Mouse (Mus musculus): ENCODE measurements around the gene Car10.
"Not testable (repeated sequence)": the region's sequence is repeated elsewhere in the genome, so short reads cannot be mapped to it uniquely, and the experiment has no call there.

Gene Car10

GRCm38 (mm10) chr11:93401167-93401566 is 303.3 kb downstream of the Car10 start:
- DNase-seq: not testable (repeated sequence)

- no peak for DNase-seq
Observed at GRCm38 (mm10) chr11:93407981-93408380, 310.2 kb downstream of the Car10 start.

GRCm38 (mm10) chr11:93431482-93431881 is 333.7 kb downstream of the Car10 start:
- no peak for DNase-seq

GRCm38 (mm10) chr11:93434997-93435915 is 337.4 kb downstream of the Car10 start:
- DNase-seq: no peak

DNA sequence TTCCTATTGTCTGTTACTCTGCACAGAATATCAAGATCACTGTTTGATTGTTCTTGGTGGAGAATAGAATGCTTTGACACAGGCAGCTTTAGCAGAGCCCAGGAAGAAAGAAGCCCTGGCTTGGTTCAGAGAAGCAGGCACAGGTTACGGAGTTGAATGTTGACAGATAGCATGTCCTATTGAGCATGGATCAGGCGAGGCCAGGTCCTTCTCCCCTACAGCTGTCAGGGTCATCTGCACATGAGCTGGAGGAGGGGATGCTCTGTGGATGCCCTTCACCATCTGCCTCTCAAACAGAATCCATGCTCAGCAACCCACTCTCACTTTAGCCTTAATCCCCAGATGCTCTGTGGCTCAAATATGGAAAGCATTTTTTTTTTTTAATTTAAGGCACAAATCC is 339.1 kb downstream of the Car10 start:
- DNase-seq: no peak

DNA sequence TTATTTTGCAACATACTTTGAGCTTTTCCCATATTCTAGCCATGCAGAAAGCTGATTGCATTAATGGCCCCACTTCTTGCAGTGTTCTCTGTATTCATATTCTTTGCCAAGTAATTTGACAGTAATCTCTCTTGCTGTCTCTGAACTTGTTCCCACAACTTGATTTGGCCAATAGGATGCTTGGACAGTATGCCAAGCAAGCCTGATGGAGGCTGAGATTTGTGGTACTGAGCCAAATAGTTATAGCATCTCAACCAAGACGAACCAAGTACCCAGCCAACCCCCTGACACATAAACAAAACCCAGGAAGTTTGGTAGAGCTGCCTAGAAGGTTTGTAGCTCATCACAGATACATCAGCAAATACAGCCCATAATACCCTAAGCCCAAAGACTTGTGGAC is 342.6 kb downstream of the Car10 start:
- no peak for DNase-seq

GRCm38 (mm10) chr11:93443777-93444176 is 345.9 kb downstream of the Car10 start:
- DNase-seq: no peak

DNA sequence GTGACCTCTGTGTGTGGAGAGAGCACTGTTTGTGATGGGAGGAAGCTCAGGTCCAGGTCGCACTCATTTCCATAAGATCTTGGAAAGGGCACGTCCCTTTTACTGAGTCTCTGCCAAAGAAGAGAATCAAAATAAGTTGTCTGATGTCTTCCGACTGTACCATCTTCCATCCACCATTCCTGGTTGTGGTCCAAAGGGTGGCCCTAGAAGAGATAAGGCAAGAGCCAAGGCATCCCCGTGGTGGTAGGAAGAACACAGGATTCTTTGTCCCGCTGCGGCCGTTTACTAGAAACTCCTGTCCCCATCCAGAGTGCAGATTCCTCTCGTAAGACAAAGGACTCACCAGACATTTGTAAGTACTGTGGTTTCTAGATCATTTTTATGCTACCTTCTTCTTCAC is 346.9 kb downstream of the Car10 start:
- DNase-seq: no peak

DNA sequence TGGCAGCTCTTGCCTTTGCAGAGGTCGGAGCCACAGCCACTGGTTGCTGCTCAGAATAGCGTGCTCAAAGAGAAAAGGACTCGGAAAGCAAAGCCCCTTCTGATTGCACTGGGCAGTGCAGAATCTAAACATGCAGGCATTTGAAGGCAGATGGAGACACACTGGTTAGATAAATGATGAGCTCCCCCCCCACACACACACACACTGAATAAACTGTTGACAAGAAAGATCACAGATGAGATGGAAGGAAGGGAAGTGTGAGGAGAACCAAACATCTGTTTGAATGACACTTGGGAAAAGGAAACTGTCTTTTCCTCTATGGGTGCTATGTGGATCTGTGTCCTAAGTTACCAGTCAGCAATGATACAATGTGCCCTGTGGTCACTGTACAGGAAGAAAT is 349.7 kb downstream of the Car10 start:
- no peak for DNase-seq

GRCm38 (mm10) chr11:93448290-93449256 is 350.7 kb downstream of the Car10 start:
- DNase-seq: no peak

DNA sequence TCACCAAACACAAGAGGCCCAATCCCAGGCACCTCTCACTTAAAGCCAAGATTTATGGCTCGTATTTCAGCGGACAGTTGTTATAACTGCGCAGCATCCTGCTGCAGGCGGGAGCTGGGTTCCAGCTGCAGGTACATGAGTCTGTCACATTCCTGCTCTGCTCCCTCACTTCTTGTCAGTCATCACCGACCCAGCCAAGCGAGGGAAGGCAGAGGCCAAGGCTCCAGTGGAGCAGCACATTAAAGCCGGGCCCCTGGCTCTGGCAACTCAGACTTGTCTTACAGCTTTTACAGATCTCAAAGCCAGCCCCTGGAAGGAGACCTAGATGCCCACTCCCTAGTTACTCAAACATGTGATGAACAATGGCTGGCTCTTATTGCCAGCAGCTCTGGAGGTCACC is 352.7 kb downstream of the Car10 start:
- DNase-seq: peak; percentile 6

DNA sequence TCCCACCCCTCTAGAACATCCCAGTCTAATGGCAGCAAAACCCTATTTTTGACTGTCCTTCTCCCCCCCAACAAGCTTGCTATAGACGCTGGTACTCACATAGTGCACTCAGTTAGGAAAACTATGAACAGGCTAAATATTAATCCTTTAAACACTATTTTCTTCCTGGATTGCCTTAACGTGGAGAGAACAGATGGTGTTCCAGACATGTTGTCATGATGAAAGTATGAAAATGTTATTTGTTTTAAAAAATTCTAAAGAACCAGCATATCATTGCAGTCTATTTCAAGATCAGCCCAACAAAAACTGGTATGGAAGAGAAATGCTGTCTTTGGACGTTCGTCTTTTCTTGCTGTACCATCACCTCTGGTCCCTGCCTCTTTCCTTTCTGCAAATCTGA is 368.4 kb downstream of the Car10 start:
- no peak for DNase-seq

DNA sequence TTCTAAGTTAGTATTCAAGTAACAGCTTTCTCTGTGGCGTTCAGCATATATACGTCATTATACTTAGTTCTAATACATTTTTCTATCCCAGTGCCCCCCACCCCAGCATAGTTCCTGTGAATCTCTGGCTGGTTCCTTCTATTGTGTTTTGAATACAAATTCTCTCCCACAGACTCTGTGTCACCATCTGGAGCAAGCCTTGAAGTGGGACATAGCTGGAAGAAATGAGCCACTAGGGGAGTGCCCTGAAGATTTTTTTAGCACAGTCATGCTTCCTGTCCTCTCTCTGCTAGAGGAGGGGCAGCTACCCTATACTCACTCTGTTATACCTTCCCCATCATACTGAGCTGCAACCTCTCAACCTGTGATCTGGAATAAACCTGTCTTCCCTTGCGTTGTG is 369.9 kb downstream of the Car10 start:
- no peak for DNase-seq

GRCm38 (mm10) chr11:93470771-93471170 is 372.9 kb downstream of the Car10 start:
- no peak for DNase-seq

DNA sequence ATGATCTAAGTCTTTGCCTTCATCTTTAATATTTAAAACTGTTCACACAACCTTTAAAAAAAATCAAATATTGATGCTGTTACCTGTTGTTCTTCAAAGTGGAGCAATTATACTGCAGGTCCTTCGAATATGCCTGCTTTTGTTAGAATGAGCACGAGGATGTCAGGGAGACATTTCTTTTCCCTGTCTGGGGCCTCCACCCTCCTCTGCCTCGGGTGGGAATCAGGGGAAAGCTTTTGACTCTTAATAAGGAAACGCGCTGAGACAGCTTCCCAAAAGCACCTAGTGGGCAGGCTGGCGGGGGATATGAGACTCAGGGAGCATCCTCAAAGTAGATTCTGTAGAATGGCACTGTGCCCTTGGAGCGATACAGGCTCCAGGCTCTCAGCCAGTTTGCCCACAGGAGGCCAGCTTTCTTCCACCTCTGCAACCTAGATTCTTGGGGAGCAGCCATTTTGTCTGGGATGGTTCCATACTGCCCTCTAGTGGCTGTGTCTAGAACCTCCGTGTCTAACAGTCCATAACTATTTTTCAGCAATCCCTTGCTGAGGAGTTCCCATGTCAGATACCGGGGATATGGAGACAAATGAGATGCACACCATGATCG is 373.8 kb downstream of the Car10 start:
- peak; percentile 64 for DNase-seq

DNA sequence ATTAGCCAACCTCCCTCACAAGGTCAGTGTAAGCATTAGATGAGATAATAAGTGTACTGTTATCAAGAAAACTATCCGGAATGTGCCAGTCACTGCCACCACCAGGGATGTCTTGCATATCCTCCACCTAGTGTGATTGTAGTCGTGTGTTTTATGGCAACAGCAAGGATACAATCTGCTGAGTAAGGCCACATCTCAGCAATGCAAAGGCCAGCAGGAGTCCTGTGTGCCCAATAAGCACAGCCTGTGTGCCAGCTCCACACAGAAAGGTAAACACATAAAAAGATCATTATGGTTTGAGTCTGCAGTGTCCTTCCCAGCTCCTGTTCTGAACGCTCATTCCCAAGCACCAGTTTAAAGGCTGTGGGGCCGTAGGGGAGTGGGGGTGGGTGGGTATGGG is 386.8 kb downstream of the Car10 start:
- DNase-seq: no peak

GRCm38 (mm10) chr11:93487021-93487420 is 389.2 kb downstream of the Car10 start:
- DNase-seq: no peak

DNA sequence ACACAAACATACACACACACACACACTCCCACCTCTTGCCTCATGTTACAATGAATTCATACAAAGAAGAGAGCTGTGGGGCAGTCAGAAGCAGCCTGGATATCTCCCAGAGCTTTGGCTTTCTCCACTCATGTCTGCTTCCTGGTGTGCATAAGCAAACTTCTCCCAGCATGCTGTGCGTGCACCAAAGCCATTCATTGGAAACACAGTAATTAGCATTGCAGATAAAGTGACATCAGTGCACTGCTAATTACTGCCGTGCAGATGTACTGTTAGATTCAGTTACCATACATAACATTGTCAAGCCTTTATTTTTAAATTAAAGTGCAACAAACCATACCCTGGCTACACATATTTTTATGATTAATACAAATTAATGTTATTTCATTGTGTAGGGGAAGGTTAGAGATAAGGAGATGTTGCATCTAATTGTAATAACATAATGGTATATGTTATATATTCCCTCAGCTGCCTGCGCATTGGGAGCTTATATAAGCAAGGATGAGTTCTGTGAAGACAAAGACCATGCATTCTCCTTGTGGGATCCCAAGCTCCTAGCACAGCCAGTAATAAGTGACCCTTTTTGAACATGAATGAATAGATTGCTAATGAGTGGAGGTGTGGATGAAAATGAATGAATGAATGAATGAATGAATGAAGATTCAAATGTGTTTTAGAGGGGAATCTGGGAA is 390.2 kb downstream of the Car10 start:
- no peak for DNase-seq

DNA sequence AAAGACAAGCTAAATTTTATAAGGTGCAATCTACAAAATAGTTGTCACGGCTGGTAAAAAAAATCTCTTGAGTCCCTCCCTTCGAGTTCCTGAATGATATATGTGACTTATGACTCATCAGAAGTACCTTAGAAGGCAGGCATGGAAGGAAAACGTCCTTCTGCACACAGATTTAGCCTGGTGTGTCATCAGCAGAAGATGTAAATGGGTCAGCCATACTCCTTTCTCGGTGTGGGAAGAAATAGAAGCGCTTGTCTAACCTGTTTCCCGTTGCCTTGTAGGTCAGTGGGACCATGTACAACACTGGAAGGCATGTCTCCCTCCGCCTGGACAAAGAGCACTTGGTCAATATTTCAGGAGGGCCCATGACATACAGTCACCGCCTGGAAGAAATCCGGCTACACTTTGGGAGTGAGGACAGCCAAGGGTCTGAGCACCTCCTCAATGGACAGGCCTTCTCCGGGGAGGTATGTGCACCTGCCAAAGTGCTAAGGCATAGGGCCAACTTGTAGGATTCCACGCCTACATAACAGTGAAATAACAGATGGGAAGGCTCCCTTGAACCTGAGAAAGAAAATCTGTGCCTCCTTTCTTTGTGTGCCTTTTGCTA is 392.5 kb downstream of the Car10 start:
- DNase-seq: no peak

DNA sequence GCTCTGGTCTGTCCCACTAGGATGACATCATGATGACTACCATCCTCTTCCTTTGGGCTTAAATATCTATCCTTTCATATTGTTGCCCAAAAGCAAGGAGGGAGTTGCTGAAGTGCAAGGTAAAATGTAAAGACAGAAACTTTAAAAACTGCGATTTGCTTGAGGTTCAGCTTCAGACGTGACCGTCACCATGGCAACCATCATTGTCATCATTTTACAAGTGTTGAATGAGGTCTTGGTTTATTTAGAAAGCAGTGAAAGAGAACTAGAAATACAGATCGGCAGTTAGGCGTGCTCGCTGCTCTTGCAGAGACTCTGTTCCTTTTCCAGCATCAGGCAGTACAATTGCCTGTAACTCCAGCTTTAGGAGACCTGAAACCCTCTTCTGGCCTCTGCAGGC is 400.1 kb downstream of the Car10 start:
- no peak for DNase-seq

DNA sequence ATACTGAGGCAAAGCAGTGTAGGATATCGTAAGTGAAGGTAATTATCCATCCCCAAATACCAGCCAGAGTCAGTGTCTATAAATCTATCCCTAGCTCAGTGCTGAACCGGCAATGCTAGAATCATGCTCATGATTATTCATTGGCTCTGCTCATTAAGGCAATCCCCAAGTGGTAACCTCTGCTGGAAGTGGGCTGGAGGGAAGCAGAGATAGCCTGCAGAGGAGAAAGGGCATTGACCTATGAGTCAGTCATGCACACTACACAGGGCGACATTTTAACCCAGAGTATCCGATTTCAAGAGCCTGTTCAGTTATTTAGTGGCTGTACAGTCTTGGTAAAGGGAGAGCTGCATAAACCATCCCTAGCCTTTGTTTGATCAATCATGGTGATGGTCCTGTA is 402.6 kb downstream of the Car10 start:
- DNase-seq: no peak

DNA sequence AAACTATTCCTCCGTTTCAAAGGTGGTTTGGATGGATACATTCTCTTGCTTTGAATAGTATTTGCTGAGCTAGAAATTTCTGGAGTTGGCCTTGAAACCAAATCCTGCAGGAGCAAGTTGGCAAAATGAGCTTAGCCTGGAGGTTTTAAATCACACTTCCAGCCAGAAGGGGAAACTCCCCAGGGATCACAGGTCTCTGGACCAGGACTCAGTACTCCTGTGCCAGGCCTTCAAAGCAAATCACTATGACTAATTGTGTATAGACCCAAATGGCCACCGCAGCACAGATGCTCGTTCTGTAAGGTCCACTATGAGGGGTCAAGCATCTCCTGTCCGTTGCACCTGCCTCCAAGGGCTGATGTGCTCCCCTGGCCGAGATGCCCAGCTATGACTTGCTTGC is 403.8 kb downstream of the Car10 start:
- no peak for DNase-seq

Data from kidney, postnatal 10 days (tissue).